Mouse (Mus musculus) C2C12 (cell line): ENCODE data around the gene Tmem178b.

ENCODE experiments used
- CTCF ChIP-seq: IDR thresholded peaks from one replicate; pipeline ENCODE4 v1.5.1; 2011; ENCODE audit not compliant: control insufficient read depth, insufficient read depth, insufficient read length
- MAX ChIP-seq: IDR thresholded peaks from one replicate; pipeline ENCODE4 v1.6.1; 2011; ENCODE audit warnings: mild to moderate bottlenecking, control low read depth
- MYOD1 ChIP-seq: IDR thresholded peaks from one replicate; pipeline ENCODE4 v1.6.1; 2011; ENCODE audit warnings: low read depth; ENCODE audit not compliant: control insufficient read depth, insufficient read length
- MYOG ChIP-seq: IDR thresholded peaks from one replicate; pipeline ENCODE4 v1.6.1; 2011; ENCODE audit not compliant: control insufficient read depth, insufficient read length; ENCODE audit errors: extremely low read depth
- USF1 ChIP-seq: IDR thresholded peaks from one replicate; pipeline ENCODE4 v1.6.1; 2011; ENCODE audit warnings: low read depth, mild to moderate bottlenecking, control low read depth, moderate library complexity

GRCm38 (mm10) chr6:40076089-40076488, 203.0 kb downstream of the Tmem178b start:
- TF ChIP-seq CTCF, result no peak
- no peak for TF ChIP-seq MAX
- TF ChIP-seq USF1, result no peak
- no peak for TF ChIP-seq MYOG
- TF ChIP-seq MYOD1, result no peak
